Mouse (Mus musculus) hindbrain, embryonic 15.5 days (tissue): ENCODE data around the gene Nfatc3. TPM values are rescaled to one million over a fixed set of nuclear protein-coding genes. Genes with fewer than 3 reads are reported as not detected.
A peak's percentile ranks its signal among the peaks of the same experiment; 100 is the strongest.

Experiments used
- ATAC-seq: fragments of 200-750 bp; cut with Nextera tagmentation; 2 replicates; pipeline ENCODE4 v1.8.0; 2017; ENCODE audit warnings: low read depth, moderate number of reproducible peaks, moderate TSS enrichment; ENCODE audit not compliant: low FRiP score
- H3K27ac ChIP-seq: fragments of 300-500 bp; sonication (generic); replicated peaks from 2 replicates; pipeline ENCODE4 v1.5.1; 2015; ENCODE audit warnings: mild to moderate bottlenecking, inconsistent platforms
- H3K27me3 ChIP-seq: fragments of 300-500 bp; sonication (generic); 2 replicates; pipeline ENCODE4 v1.6.1; 2015; ENCODE audit warnings: control low read depth, inconsistent platforms
- H3K36me3 ChIP-seq: fragments of 300-500 bp; sonication (generic); 2 replicates; pipeline ENCODE4 v1.6.1; 2015; ENCODE audit warnings: control low read depth, inconsistent platforms
- H3K4me1 ChIP-seq: fragments of 300-500 bp; sonication (generic); replicated peaks from 2 replicates; pipeline ENCODE4 v1.6.1; 2015; ENCODE audit warnings: control low read depth, inconsistent platforms
- H3K4me2 ChIP-seq: fragments of 300-500 bp; sonication (generic); 2 replicates; pipeline ENCODE4 v1.6.1; 2015; ENCODE audit warnings: moderate library complexity, mild to moderate bottlenecking, inconsistent platforms
- H3K4me3 ChIP-seq: fragments of 300-500 bp; sonication (generic); 2 replicates; pipeline ENCODE4 v1.5.1; 2015; ENCODE audit warnings: mild to moderate bottlenecking, inconsistent platforms
- H3K9ac ChIP-seq: fragments of 300-500 bp; sonication (generic); 2 replicates; pipeline ENCODE4 v1.6.1; 2015; ENCODE audit warnings: inconsistent platforms
- H3K9me3 ChIP-seq: fragments of 300-500 bp; sonication (generic); 2 replicates; pipeline ENCODE4 v1.6.1; 2016; ENCODE audit warnings: control low read depth, inconsistent platforms
- WGBS: fragments of 180-500 bp; shearing (Covaris S2); methylation state at CpG from one replicate; pipeline ENCODE4 v1.1.7; 2015; 5-methylcytosine and 5-hydroxymethylcytosine counted together
- polyA plus RNA-seq: library from polyadenylated mRNA; unstranded; fragments of >200 nt; fragmentation: Nextera tagmentation; extraction: Ambion mirVana; gene quantifications from 2 replicates; pipeline ENCODE4 v1.2.1, GENCODE M21; 2015

Nfatc3 gene
- polyA plus RNA-seq, 1 experiment from 2014 or later: 3.0 TPM

- H3K9me3 ChIP-seq: no peaks in the 10 kb centered on the region
- H3K27ac ChIP-seq: no peak overlapping the region
- H3K4me2 ChIP-seq: no peak overlapping the region
- H3K4me3 ChIP-seq: no peak overlapping the region
- no peak overlapping the region for H3K9ac ChIP-seq
- no peaks in the 10 kb centered on the region for H3K27me3 ChIP-seq
- no peak for ATAC-seq
- 74% methylated on average over 2 of the region's 2 CpGs for WGBS
- 0 out of 2 replicates have a peak, but pooled peaks cover 7% of the 10 kb centered on the region for H3K36me3 ChIP-seq
- H3K4me1 ChIP-seq: no peaks in the 10 kb centered on the region
These were observed 15.6 kb upstream of the Nfatc3 start for GRCm38 (mm10) chr8:106043055-106043454.

- WGBS: 74% methylated on average over 3 of the region's 3 CpGs
- Histone ChIP-seq H3K4me3 (no peak overlapping the region), H3K9ac (no peak overlapping the region), H3K4me2 (no peak overlapping the region), H3K4me1 (no peaks in the 10 kb centered on the region), H3K27ac (no peak overlapping the region), H3K36me3 (0 out of 2 replicates have a peak, but pooled peaks cover 7% of the 10 kb centered on the region), H3K9me3 (no peaks in the 10 kb centered on the region), H3K27me3 (no peaks in the 10 kb centered on the region)
- ATAC-seq: no peak
These were observed 14.5 kb upstream of the Nfatc3 start for GRCm38 (mm10) chr8:106044151-106044550.

GRCm38 (mm10) chr8:106046872-106047559 is 11.6 kb upstream of the Nfatc3 start:
- 93% methylated on average over 11 of the region's 11 CpGs for WGBS
- Histone ChIP-seq H3K27ac (no peak overlapping the region), H3K9me3 (no peaks in the 10 kb centered on the region), H3K27me3 (no peaks in the 10 kb centered on the region), H3K36me3 (peaks cover 23% of the 10 kb centered on the region), H3K9ac (no peak overlapping the region), H3K4me2 (no peak overlapping the region), H3K4me1 (no peaks in the 10 kb centered on the region), H3K4me3 (no peak overlapping the region)
- no peak for ATAC-seq

GRCm38 (mm10) chr8:106047854-106048630 is 10.6 kb upstream of the Nfatc3 start:
- Histone ChIP-seq H3K36me3 (peaks cover 25% of the 10 kb centered on the region), H3K9ac (no peak overlapping the region), H3K9me3 (no peaks in the 10 kb centered on the region), H3K4me2 (no peak overlapping the region), H3K4me1 (no peaks in the 10 kb centered on the region), H3K4me3 (no peak overlapping the region), H3K27ac (no peak overlapping the region), H3K27me3 (no peaks in the 10 kb centered on the region)
- 91% methylated on average over 5 of the region's 5 CpGs for WGBS
- ATAC-seq: no peak

- H3K4me3 ChIP-seq: no peak overlapping the region
- no peak overlapping the region for H3K27ac ChIP-seq
- 80% methylated on average over 6 of the region's 6 CpGs for WGBS
These were observed 8.8 kb upstream of the Nfatc3 start for GRCm38 (mm10) chr8:106049840-106050239.

GRCm38 (mm10) chr8:106051068-106051467 is 7.6 kb upstream of the Nfatc3 start:
- H3K4me3 ChIP-seq: no peak overlapping the region
- ATAC-seq: no peak
- H3K9me3 ChIP-seq: no peaks in the 10 kb centered on the region
- WGBS: 95% methylated on average over 3 of the region's 3 CpGs
- no peak overlapping the region for H3K27ac ChIP-seq
- no peaks in the 10 kb centered on the region for H3K4me1 ChIP-seq
- H3K9ac ChIP-seq: no peak overlapping the region
- no peaks in the 10 kb centered on the region for H3K27me3 ChIP-seq
- H3K36me3 ChIP-seq: peaks cover 31% of the 10 kb centered on the region
- no peak overlapping the region for H3K4me2 ChIP-seq

More at GRCm38 (mm10) chr8:106049840-106050239, 8.8 kb upstream of the Nfatc3 start:
- no peaks in the 10 kb centered on the region for H3K27me3 ChIP-seq
- peaks cover 34% of the 10 kb centered on the region for H3K36me3 ChIP-seq
- H3K4me1 ChIP-seq: no peaks in the 10 kb centered on the region
- ATAC-seq: no peak
- H3K9me3 ChIP-seq: no peaks in the 10 kb centered on the region
- no peak overlapping the region for H3K4me2 ChIP-seq
- no peak overlapping the region for H3K9ac ChIP-seq

GRCm38 (mm10) chr8:106052510-106053089 is 6.0 kb upstream of the Nfatc3 start:
- H3K9me3 ChIP-seq: no peaks in the 10 kb centered on the region
- H3K4me3 ChIP-seq: no peak overlapping the region
- H3K9ac ChIP-seq: no peak overlapping the region
- ATAC-seq: no peak
- WGBS: 88% methylated on average over 9 of the region's 9 CpGs
- peaks cover 31% of the 10 kb centered on the region for H3K36me3 ChIP-seq
- H3K4me1 ChIP-seq: no peaks in the 10 kb centered on the region
- H3K27ac ChIP-seq: no peak overlapping the region
- no peaks in the 10 kb centered on the region for H3K27me3 ChIP-seq
- H3K4me2 ChIP-seq: no peak overlapping the region

- 63% methylated on average over 6 of the region's 6 CpGs for WGBS
These were observed 4.3 kb upstream of the Nfatc3 start for GRCm38 (mm10) chr8:106054190-106054811.

GRCm38 (mm10) chr8:106055038-106055437 is 3.6 kb upstream of the Nfatc3 start:
- 38% methylated on average over 3 of the region's 3 CpGs for WGBS
- H3K4me2 ChIP-seq: no peak overlapping the region

More at GRCm38 (mm10) chr8:106054190-106054811, 4.3 kb upstream of the Nfatc3 start:
- Histone ChIP-seq H3K4me2 (no peak overlapping the region), H3K9me3 (no peaks in the 10 kb centered on the region), H3K4me1 (peaks cover 9% of the 10 kb centered on the region), H3K36me3 (peaks cover 31% of the 10 kb centered on the region), H3K27ac (no peak overlapping the region), H3K4me3 (no peak overlapping the region), H3K27me3 (no peaks in the 10 kb centered on the region), H3K9ac (no peak overlapping the region)
- no peak for ATAC-seq

GRCm38 (mm10) chr8:106056455-106056982 is 2.1 kb upstream of the Nfatc3 start:
- H3K27me3 ChIP-seq: no peaks in the 10 kb centered on the region
- H3K36me3 ChIP-seq: 0 out of 2 replicates have a peak, but pooled peaks cover 18% of the 10 kb centered on the region
- no peak overlapping the region for H3K9ac ChIP-seq
- ATAC-seq: no peak
- H3K9me3 ChIP-seq: no peaks in the 10 kb centered on the region
- peaks cover 22% of the 10 kb centered on the region for H3K4me1 ChIP-seq
- H3K4me3 ChIP-seq: no peak overlapping the region
- no peak overlapping the region for H3K4me2 ChIP-seq
- H3K27ac ChIP-seq: no peak overlapping the region
- 93% methylated on average over 4 of the region's 4 CpGs for WGBS

More at GRCm38 (mm10) chr8:106055038-106055437, 3.6 kb upstream of the Nfatc3 start:
- H3K4me3 ChIP-seq: no peak overlapping the region
- no peak overlapping the region for H3K27ac ChIP-seq
- no peak for ATAC-seq
- H3K9me3 ChIP-seq: no peaks in the 10 kb centered on the region
- H3K27me3 ChIP-seq: no peaks in the 10 kb centered on the region
- H3K36me3 ChIP-seq: peaks cover 31% of the 10 kb centered on the region
- H3K4me1 ChIP-seq: peaks cover 9% of the 10 kb centered on the region
- H3K9ac ChIP-seq: no peak overlapping the region

GRCm38 (mm10) chr8:106059613-106060371 is 1.2 kb downstream of the Nfatc3 start:
- Histone ChIP-seq H3K4me3 (peak overlapping the region; percentile 68), H3K36me3 (no peaks in the 10 kb centered on the region), H3K9me3 (no peaks in the 10 kb centered on the region), H3K27ac (peak overlapping the region; percentile 92), H3K27me3 (no peaks in the 10 kb centered on the region), H3K4me1 (peaks cover 40% of the 10 kb centered on the region), H3K9ac (peak overlapping the region; percentile 65), H3K4me2 (peak overlapping the region; percentile 74)
- WGBS: under 1% methylated on average over 80 of the region's 83 CpGs
- peak; percentile 83 for ATAC-seq
